Mouse (Mus musculus) kidney, postnatal 0 days (tissue): Measurements from ENCODE around the gene Gsta1. TPM values are rescaled to one million over a fixed set of nuclear protein-coding genes. Genes with fewer than 3 reads are reported as not detected.

Source experiments
- ATAC-seq: fragments of 200-750 bp; cut with Nextera tagmentation; replicated peaks from 2 replicates; pipeline ENCODE4 v1.8.0; 2017; ENCODE audit warnings: low read depth, moderate number of reproducible peaks, moderate TSS enrichment, moderate library complexity; ENCODE audit not compliant: low FRiP score
- DNase-seq: peaks from one replicate; pipeline ENCODE4 v3.0.0-alpha.2; 2016; ENCODE audit warnings: low spot score
- H3K27ac ChIP-seq: fragments of 300-500 bp; sonication (generic); 2 replicates; pipeline ENCODE4 v1.5.1; 2014; ENCODE audit warnings: mild to moderate bottlenecking
- H3K27me3 ChIP-seq: fragments of 300-500 bp; sonication (generic); 2 replicates; pipeline ENCODE4 v1.6.1; 2014; ENCODE audit warnings: low read length, mixed read lengths; ENCODE audit not compliant: insufficient read depth
- H3K36me3 ChIP-seq: fragments of 300-500 bp; sonication (generic); 2 replicates; pipeline ENCODE4 v1.6.1; 2014; ENCODE audit warnings: low read length, mixed read lengths; ENCODE audit not compliant: insufficient read depth
- H3K4me1 ChIP-seq: fragments of 300-500 bp; sonication (generic); replicated peaks from 2 replicates; pipeline ENCODE4 v1.6.1; 2014; ENCODE audit warnings: antibody characterized with exemption, low read length, mixed read lengths; ENCODE audit not compliant: insufficient read depth
- H3K4me2 ChIP-seq: fragments of 300-500 bp; sonication (generic); 2 replicates; pipeline ENCODE4 v1.6.1; 2014; ENCODE audit warnings: mild to moderate bottlenecking, low read length, moderate library complexity, mixed read lengths
- H3K4me3 ChIP-seq: fragments of 300-500 bp; sonication (generic); replicated peaks from 2 replicates; pipeline ENCODE4 v1.5.1; 2014; ENCODE audit warnings: low read depth, low read length
- H3K9ac ChIP-seq: fragments of 300-500 bp; sonication (generic); 2 replicates; pipeline ENCODE4 v1.6.1; 2014; ENCODE audit warnings: low read depth, low read length
- H3K9me3 ChIP-seq: fragments of 300-500 bp; sonication (generic); replicated peaks from 2 replicates; pipeline ENCODE4 v1.6.1; 2016; ENCODE audit warnings: low read length, inconsistent platforms, mixed read lengths
- CTCF ChIP-seq: IDR thresholded peaks from 2 replicates; pipeline ENCODE4 v1.5.1; 2016; ENCODE audit warnings: antibody characterized with exemption, low read depth, mild to moderate bottlenecking, moderate library complexity
- whole genome bisulfite sequencing: fragments of 180-500 bp; shearing (Covaris S2); extraction: QIAGEN DNeasy Blood & Tissue Kit; methylation state at CpG from one replicate; pipeline ENCODE4 v1.1.7; 2014; 5-methylcytosine and 5-hydroxymethylcytosine counted together
- polyA plus RNA-seq: library from polyadenylated mRNA; unstranded; fragments of >200 nt; fragmentation: Nextera tagmentation; extraction: Ambion mirVana; gene quantifications from 2 replicates; pipeline ENCODE4 v1.2.1, GENCODE M21; 2015

The Gsta1 gene
- polyA plus RNA-seq, 1 experiment from 2014 or later = 33.9 TPM

GRCm38 (mm10) chr9:78210821-78211220, 19.6 kb upstream of the Gsta1 start:
- WGBS = 98% methylated on average over 2 of the region's 2 CpGs
- ATAC-seq (no peak), DNase-seq (no peak)
- TF ChIP-seq CTCF = no peak
- no peaks in the 10 kb centered on the region for H3K27me3 ChIP-seq
- peaks cover 4% of the 10 kb centered on the region; the same call in 1 of the 2 replicates for H3K36me3 ChIP-seq
- H3K9ac ChIP-seq = no peak overlapping the region
- no peak overlapping the region for H3K27ac ChIP-seq
- no peak overlapping the region for H3K4me3 ChIP-seq
- H3K9me3 ChIP-seq = no peaks in the 10 kb centered on the region
- H3K4me1 ChIP-seq = no peaks in the 10 kb centered on the region
- no peak overlapping the region for H3K4me2 ChIP-seq

DNA sequence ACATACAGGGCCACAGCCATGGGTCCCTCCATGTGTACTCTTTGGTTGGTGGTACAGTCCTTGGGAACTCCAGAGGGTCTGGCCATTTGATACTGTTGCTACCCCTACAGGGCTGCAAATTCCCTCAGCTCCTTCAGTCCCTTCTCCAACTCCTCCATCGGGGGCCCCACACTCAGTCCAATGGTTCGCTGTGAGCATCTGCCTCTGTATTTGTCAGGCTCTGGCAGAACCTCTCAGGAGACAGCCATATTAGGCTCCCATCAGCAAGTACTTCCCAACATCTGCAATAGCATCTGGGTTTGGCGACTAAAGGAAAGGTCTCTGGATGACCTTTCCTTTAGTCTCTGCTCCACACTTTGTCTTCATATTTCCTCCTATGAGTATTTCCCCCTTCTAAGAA, 18.9 kb upstream of the Gsta1 start:
- no peaks in the 10 kb centered on the region for H3K4me1 ChIP-seq
- H3K4me3 ChIP-seq = no peak overlapping the region
- WGBS = 95% methylated on average over 3 of the region's 3 CpGs
- no peaks in the 10 kb centered on the region for H3K9me3 ChIP-seq
- H3K27ac ChIP-seq = no peak overlapping the region
- ATAC-seq (no peak), DNase-seq (no peak)
- TF ChIP-seq CTCF = no peak
- H3K9ac ChIP-seq = no peak overlapping the region
- H3K27me3 ChIP-seq = no peaks in the 10 kb centered on the region
- peaks cover 4% of the 10 kb centered on the region; the same call in 1 of the 2 replicates for H3K36me3 ChIP-seq
- no peak overlapping the region for H3K4me2 ChIP-seq

DNA sequence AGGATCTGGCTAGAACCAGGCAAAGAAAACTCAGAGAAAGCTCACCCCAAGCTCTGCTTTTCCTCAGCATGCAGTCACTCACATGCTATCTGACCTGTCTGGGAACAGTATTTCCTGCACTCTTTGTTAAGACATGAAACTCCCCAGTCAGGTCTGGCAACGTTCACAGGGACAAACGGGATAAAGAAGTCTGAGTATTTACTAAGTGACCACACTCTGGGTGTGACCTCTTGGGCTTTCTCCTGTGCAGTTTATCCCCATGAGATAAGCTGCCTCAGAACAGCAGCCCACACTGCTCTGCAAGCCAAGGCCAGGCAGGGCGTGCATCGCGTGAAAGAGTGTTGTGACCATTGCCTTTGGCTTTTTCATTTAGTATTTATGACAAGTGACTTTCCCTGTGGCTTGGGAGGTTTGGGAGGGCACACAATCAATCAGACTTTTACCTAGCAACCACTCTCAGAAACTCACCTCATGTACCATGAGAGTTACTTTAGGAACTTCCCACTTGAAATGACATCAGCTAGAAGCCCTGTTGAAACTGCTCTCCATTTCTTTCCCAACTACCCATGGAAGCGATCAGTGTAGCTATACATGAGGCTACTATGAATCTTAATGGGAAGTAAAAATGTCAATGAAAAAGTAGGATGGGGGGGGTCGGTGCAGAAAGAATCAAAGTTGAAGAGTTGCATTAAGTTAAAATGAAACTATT, 18.0 kb upstream of the Gsta1 start:
- no peak for TF ChIP-seq CTCF
- H3K4me1 ChIP-seq = no peaks in the 10 kb centered on the region
- H3K9me3 ChIP-seq = no peaks in the 10 kb centered on the region
- H3K36me3 ChIP-seq = peaks cover 4% of the 10 kb centered on the region; the same call in 1 of the 2 replicates
- H3K27ac ChIP-seq = no peak overlapping the region
- H3K4me2 ChIP-seq = no peak overlapping the region
- 74% methylated on average over 7 of the region's 7 CpGs for WGBS
- DNase-seq (no peak), ATAC-seq (no peak)
- H3K4me3 ChIP-seq = no peak overlapping the region
- no peaks in the 10 kb centered on the region for H3K27me3 ChIP-seq
- no peak overlapping the region for H3K9ac ChIP-seq

GRCm38 (mm10) chr9:78217074-78217473, 13.4 kb upstream of the Gsta1 start:
- no peak overlapping the region for H3K4me3 ChIP-seq
- WGBS = 58% methylated on average over 4 of the region's 4 CpGs
- H3K4me1 ChIP-seq = no peaks in the 10 kb centered on the region
- H3K27ac ChIP-seq = no peak overlapping the region
- H3K27me3 ChIP-seq = no peaks in the 10 kb centered on the region
- ATAC-seq (0 out of 2 replicates have a peak, but pooled peaks have one; percentile 43), DNase-seq (no peak)
- H3K9ac ChIP-seq = no peak overlapping the region
- H3K4me2 ChIP-seq = no peak overlapping the region
- no peak for TF ChIP-seq CTCF
- H3K36me3 ChIP-seq = no peaks in the 10 kb centered on the region
- H3K9me3 ChIP-seq = no peaks in the 10 kb centered on the region; the same call in 1 of the 2 replicates

DNA sequence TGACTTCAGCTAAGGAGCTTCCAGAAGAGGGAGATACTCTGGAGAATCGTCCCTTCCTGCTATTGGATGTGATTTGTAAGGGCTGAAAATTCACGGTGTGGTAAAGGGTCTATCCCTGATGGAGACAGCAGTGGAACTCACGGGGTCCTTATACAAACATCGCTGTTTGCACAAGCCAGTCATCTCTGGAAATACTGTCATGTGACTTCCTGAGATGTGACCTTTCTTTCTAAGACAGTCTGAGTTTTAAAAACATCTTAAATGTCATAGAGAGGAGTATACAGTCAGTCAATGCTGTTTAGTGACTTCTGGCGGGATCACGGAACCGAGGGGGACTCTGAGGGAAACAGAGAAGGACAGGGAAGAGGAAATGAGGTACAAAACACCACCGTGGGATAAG, 7.8 kb upstream of the Gsta1 start:
- Histone ChIP-seq H3K9me3 (no peaks in the 10 kb centered on the region; the same call in 1 of the 2 replicates), H3K9ac (no peak overlapping the region), H3K4me1 (no peaks in the 10 kb centered on the region), H3K4me2 (no peak overlapping the region), H3K27me3 (no peaks in the 10 kb centered on the region), H3K36me3 (no peaks in the 10 kb centered on the region), H3K27ac (no peak overlapping the region), H3K4me3 (no peak overlapping the region)
- DNase-seq (no peak), ATAC-seq (no peak)
- WGBS = 40% methylated on average over 8 of the region's 8 CpGs
- no peak for TF ChIP-seq CTCF

DNA sequence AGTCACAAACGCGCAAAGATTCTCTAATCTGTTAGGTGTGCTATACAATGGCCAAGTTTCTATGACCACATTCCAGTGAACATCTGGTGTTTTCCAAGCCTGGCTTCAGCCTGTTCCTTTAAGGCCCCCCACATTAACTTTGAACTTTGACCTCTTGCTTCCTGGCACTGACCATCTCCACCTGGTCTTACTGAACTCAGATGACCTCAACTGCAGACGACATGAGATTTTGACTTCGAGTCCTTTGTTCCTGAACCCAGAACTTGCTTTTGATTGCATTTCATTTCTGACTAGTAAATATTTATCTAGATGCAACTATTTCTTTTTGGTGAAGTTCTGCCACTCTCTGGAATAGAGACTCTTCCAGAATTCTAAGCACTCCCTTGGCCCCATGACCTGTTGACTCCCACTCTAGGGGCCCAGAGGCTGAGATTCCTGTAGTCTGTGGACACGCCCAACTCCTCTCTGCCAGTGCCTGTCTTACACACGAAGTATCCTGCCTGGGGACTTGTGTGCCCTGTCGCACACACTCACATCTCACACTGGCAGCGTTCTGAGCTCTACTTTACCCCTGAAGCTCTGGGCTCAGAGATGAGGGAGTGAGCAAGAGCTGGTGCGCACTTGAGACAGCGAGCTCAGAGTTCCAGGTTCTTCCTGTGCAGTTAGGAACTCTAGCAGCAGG, 7.1 kb upstream of the Gsta1 start:
- Histone ChIP-seq H3K4me1 (no peaks in the 10 kb centered on the region), H3K4me2 (no peak overlapping the region), H3K4me3 (no peak overlapping the region), H3K36me3 (no peaks in the 10 kb centered on the region), H3K27ac (no peak overlapping the region; the same call in 1 of the 2 replicates), H3K27me3 (no peaks in the 10 kb centered on the region), H3K9me3 (no peaks in the 10 kb centered on the region; the same call in 1 of the 2 replicates), H3K9ac (no peak overlapping the region)
- WGBS = 55% methylated on average over 10 of the region's 10 CpGs
- DNase-seq (no peak), ATAC-seq (no peak; the same call in 1 of the 2 replicates)
- no peak for TF ChIP-seq CTCF
